Mouse (Mus musculus) liver, embryonic 12.5 days (tissue): ENCODE data around the gene Chrm5. TPM values are rescaled to one million over a fixed set of nuclear protein-coding genes. Genes with fewer than 3 reads are reported as not detected.
"Not testable (repeated sequence)": the region's sequence is repeated elsewhere in the genome, so short reads cannot be mapped to it uniquely, and the experiment has no call there.

ENCODE experiments used
- ATAC-seq: fragments of 200-750 bp; cut with Nextera tagmentation; 2 replicates; pipeline ENCODE4 v1.8.0; 2017; ENCODE audit warnings: moderate number of reproducible peaks, mild to moderate bottlenecking, moderate library complexity
- H3K27ac ChIP-seq: fragments of 300-500 bp; sonication (generic); 2 replicates; pipeline ENCODE4 v1.5.1; 2016; ENCODE audit warnings: mild to moderate bottlenecking
- H3K27me3 ChIP-seq: fragments of 300-500 bp; sonication (generic); replicated peaks from 2 replicates; pipeline ENCODE4 v1.6.1; 2016; ENCODE audit warnings: mild to moderate bottlenecking, moderate library complexity
- H3K36me3 ChIP-seq: fragments of 300-500 bp; sonication (generic); 2 replicates; pipeline ENCODE4 v1.6.1; 2016; ENCODE audit warnings: mild to moderate bottlenecking, moderate library complexity
- H3K4me1 ChIP-seq: fragments of 300-500 bp; sonication (generic); 2 replicates; pipeline ENCODE4 v1.6.1; 2016
- H3K4me2 ChIP-seq: fragments of 300-500 bp; sonication (generic); 2 replicates; pipeline ENCODE4 v1.6.1; 2016; ENCODE audit warnings: mild to moderate bottlenecking, moderate library complexity
- H3K4me3 ChIP-seq: fragments of 300-500 bp; sonication (generic); 2 replicates; pipeline ENCODE4 v1.5.1; 2016; ENCODE audit warnings: mild to moderate bottlenecking, moderate library complexity
- H3K9ac ChIP-seq: fragments of 300-500 bp; sonication (generic); 2 replicates; pipeline ENCODE4 v1.6.1; 2016; ENCODE audit warnings: mild to moderate bottlenecking, moderate library complexity
- H3K9me3 ChIP-seq: fragments of 300-500 bp; sonication (generic); replicated peaks from 2 replicates; pipeline ENCODE4 v1.6.1; 2016; ENCODE audit warnings: mild to moderate bottlenecking, moderate library complexity
- WGBS: fragments of 180-500 bp; shearing (Covaris S2); methylation state at CpG from one replicate; pipeline ENCODE4 v1.1.7; 2016; ENCODE audit not compliant: insufficient replicate concordance; 5-methylcytosine and 5-hydroxymethylcytosine counted together
- polyA plus RNA-seq: library from polyadenylated mRNA; unstranded; fragments of >200 nt; fragmentation: Nextera tagmentation; extraction: Ambion mirVana; gene quantifications from 2 replicates; pipeline ENCODE4 v1.2.1, GENCODE M21; 2016

Chrm5 gene
- polyA plus RNA-seq, 1 experiment from 2014 or later = not detected

GRCm38 (mm10) chr2:112474997-112475724 lies 5.4 kb downstream of the Chrm5 start:
- H3K4me3 ChIP-seq = no peak overlapping the region
- no peak for ATAC-seq
- peaks cover 2% of the 10 kb centered on the region; the same call in 1 of the 2 replicates for H3K36me3 ChIP-seq
- no peaks in the 10 kb centered on the region for H3K4me1 ChIP-seq
- no peak overlapping the region for H3K27ac ChIP-seq
- H3K4me2 ChIP-seq = no peak overlapping the region
- WGBS = 55% methylated on average over 5 of the region's 5 CpGs
- H3K9ac ChIP-seq = no peak overlapping the region
- 0 out of 2 replicates have a peak, but pooled peaks cover 3% of the 10 kb centered on the region for H3K27me3 ChIP-seq
- no peaks in the 10 kb centered on the region for H3K9me3 ChIP-seq

GRCm38 (mm10) chr2:112472076-112472475 lies 8.5 kb downstream of the Chrm5 start:
- no peaks in the 10 kb centered on the region for H3K27me3 ChIP-seq
- ATAC-seq = no peak
- no peak overlapping the region for H3K27ac ChIP-seq
- H3K4me2 ChIP-seq = no peak overlapping the region
- H3K9ac ChIP-seq = no peak overlapping the region
- no peaks in the 10 kb centered on the region for H3K9me3 ChIP-seq
- H3K4me1 ChIP-seq = no peaks in the 10 kb centered on the region
- H3K4me3 ChIP-seq = no peak overlapping the region
- 78% methylated on average over 2 of the region's 2 CpGs for WGBS
- peaks cover 33% of the 10 kb centered on the region for H3K36me3 ChIP-seq

- Histone ChIP-seq H3K27ac (no peak overlapping the region), H3K27me3 (no peaks in the 10 kb centered on the region), H3K36me3 (peaks cover 44% of the 10 kb centered on the region), H3K9me3 (no peaks in the 10 kb centered on the region), H3K4me3 (no peak overlapping the region), H3K4me1 (no peaks in the 10 kb centered on the region), H3K4me2 (no peak overlapping the region), H3K9ac (no peak overlapping the region)
- 70% methylated on average over 5 of the region's 5 CpGs for WGBS
- no peak for ATAC-seq
Observed at GRCm38 (mm10) chr2:112470961-112471381, 9.6 kb downstream of the Chrm5 start.

GRCm38 (mm10) chr2:112469542-112469941 lies 11.0 kb downstream of the Chrm5 start:
- H3K36me3 ChIP-seq = peaks cover 56% of the 10 kb centered on the region
- no peak for ATAC-seq
- H3K4me3 ChIP-seq = no peak overlapping the region

GRCm38 (mm10) chr2:112460557-112460956 lies 20.0 kb downstream of the Chrm5 start:
- Histone ChIP-seq H3K9me3 (no peaks in the 10 kb centered on the region), H3K27ac (no peak overlapping the region), H3K4me2 (no peak overlapping the region), H3K4me1 (peaks cover 22% of the 10 kb centered on the region), H3K9ac (no peak overlapping the region), H3K36me3 (peaks cover 49% of the 10 kb centered on the region), H3K4me3 (no peak overlapping the region), H3K27me3 (no peaks in the 10 kb centered on the region)
- ATAC-seq = no peak
- 80% methylated on average over 3 of the region's 3 CpGs for WGBS

More at GRCm38 (mm10) chr2:112469542-112469941, 11.0 kb downstream of the Chrm5 start:
- H3K4me2 ChIP-seq = no peak overlapping the region
- no peaks in the 10 kb centered on the region for H3K4me1 ChIP-seq
- no peak overlapping the region for H3K27ac ChIP-seq
- H3K9me3 ChIP-seq = no peaks in the 10 kb centered on the region
- H3K27me3 ChIP-seq = no peaks in the 10 kb centered on the region
- H3K9ac ChIP-seq = no peak overlapping the region

- peak within 1 kb of the TSS; percentile 85 for H3K27ac ChIP-seq
- under 1% methylated on average over 49 of the region's 49 CpGs for WGBS
- peaks cover 10% of the 10 kb centered on the region for H3K36me3 ChIP-seq
- peak within 1 kb of the TSS; percentile 83 for H3K4me3 ChIP-seq
- peak; percentile 97 for ATAC-seq
- H3K27me3 ChIP-seq = no peaks in the 10 kb centered on the region
- peak within 1 kb of the TSS; percentile 76 for H3K4me2 ChIP-seq
- H3K9ac ChIP-seq = peak within 1 kb of the TSS; percentile 87
- no peaks in the 10 kb centered on the region for H3K9me3 ChIP-seq
- H3K4me1 ChIP-seq = peaks cover 29% of the 10 kb centered on the region
Observed at GRCm38 (mm10) chr2:112454862-112455564, 25.6 kb downstream of the Chrm5 start, which contains the start of gene Emc7. Emc7 (plus strand) TSS chr2:112454997.

- peak overlapping the region; percentile 76 for H3K4me2 ChIP-seq
- H3K4me3 ChIP-seq = peak overlapping the region; percentile 83
- WGBS = 28% methylated on average over 17 of the region's 17 CpGs
- no peaks in the 10 kb centered on the region for H3K9me3 ChIP-seq
- ATAC-seq = peak; percentile 63
- H3K4me1 ChIP-seq = peaks cover 29% of the 10 kb centered on the region
- H3K36me3 ChIP-seq = peaks cover 3% of the 10 kb centered on the region
- no peaks in the 10 kb centered on the region for H3K27me3 ChIP-seq
- H3K9ac ChIP-seq = peak overlapping the region; percentile 87
- H3K27ac ChIP-seq = peak overlapping the region; percentile 85
Observed at GRCm38 (mm10) chr2:112454125-112454861, 26.3 kb downstream of the Chrm5 start.

GRCm38 (mm10) chr2:112452513-112452912 lies 28.1 kb downstream of the Chrm5 start:
- not testable (repeated sequence) for H3K4me2 ChIP-seq, ATAC-seq

GRCm38 (mm10) chr2:112449597-112450296 lies 30.8 kb downstream of the Chrm5 start:
- no peak overlapping the region for H3K9ac ChIP-seq
- ATAC-seq = no peak
- WGBS = 29% methylated on average over 4 of the region's 4 CpGs
- peaks cover 6% of the 10 kb centered on the region; the same call in 1 of the 2 replicates for H3K4me1 ChIP-seq
- no peak overlapping the region for H3K4me3 ChIP-seq
- H3K9me3 ChIP-seq = no peaks in the 10 kb centered on the region
- no peak overlapping the region for H3K27ac ChIP-seq
- no peak overlapping the region for H3K4me2 ChIP-seq
- H3K27me3 ChIP-seq = no peaks in the 10 kb centered on the region
- no peaks in the 10 kb centered on the region for H3K36me3 ChIP-seq

More at GRCm38 (mm10) chr2:112452513-112452912, 28.1 kb downstream of the Chrm5 start:
- H3K9me3 ChIP-seq, H3K27ac ChIP-seq, H3K27me3 ChIP-seq, H3K4me3 ChIP-seq, H3K36me3 ChIP-seq, H3K9ac ChIP-seq: not testable (repeated sequence)
- peaks cover 22% of the 10 kb centered on the region for H3K4me1 ChIP-seq

- Histone ChIP-seq H3K27ac (no peak overlapping the region), H3K4me1 (no peaks in the 10 kb centered on the region), H3K4me3 (no peak overlapping the region), H3K9me3 (no peaks in the 10 kb centered on the region), H3K4me2 (no peak overlapping the region), H3K27me3 (no peaks in the 10 kb centered on the region), H3K9ac (no peak overlapping the region), H3K36me3 (no peaks in the 10 kb centered on the region)
- ATAC-seq = no peak
Observed at GRCm38 (mm10) chr2:112448510-112449059, 32.0 kb downstream of the Chrm5 start.

- not testable (repeated sequence) for H3K4me1 ChIP-seq, H3K27me3 ChIP-seq, ATAC-seq, H3K4me3 ChIP-seq, H3K9ac ChIP-seq, H3K4me2 ChIP-seq, H3K27ac ChIP-seq, H3K36me3 ChIP-seq, H3K9me3 ChIP-seq
- WGBS = 64% methylated on average over 4 of the region's 4 CpGs
Observed at GRCm38 (mm10) chr2:112448046-112448445, 32.5 kb downstream of the Chrm5 start.
